Mouse (Mus musculus) 3134 (cell line): ENCODE measurements around the gene Rbm47.
"Not testable (repeated sequence)": the region's sequence is repeated elsewhere in the genome, so short reads cannot be mapped to it uniquely, and the experiment has no call there.

Source experiments
- DNase-seq: peaks from one replicate; pipeline ENCODE4 v3.0.0-alpha.2; 2011; ENCODE audit warnings: low spot score; ENCODE audit not compliant: insufficient read length; ENCODE audit errors: extremely low read depth

Gene Rbm47

DNA sequence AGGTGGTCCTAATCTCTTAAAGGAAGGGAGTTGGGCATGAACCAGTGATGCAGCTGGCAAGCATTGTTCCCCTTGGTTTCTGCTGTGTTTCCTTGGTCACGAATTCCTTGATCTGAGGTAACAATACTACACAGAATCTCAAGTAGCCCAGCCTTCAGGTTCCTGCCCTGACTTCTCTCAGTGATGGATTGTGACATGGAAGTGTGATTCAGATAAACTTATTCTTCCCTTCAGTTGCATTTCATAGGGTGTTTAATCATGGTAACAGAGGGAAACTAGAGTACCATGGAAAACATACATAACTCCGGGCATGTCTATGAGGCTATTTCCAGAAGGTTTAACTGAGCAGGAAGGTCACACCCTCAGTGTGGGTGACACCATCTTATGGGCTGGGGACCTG, at the start of gene Rbm47:
Rbm47 (minus strand) TSS at position 101 of the 400 bp plus-strand sequence.
- DNase-seq, result no peak

DNA sequence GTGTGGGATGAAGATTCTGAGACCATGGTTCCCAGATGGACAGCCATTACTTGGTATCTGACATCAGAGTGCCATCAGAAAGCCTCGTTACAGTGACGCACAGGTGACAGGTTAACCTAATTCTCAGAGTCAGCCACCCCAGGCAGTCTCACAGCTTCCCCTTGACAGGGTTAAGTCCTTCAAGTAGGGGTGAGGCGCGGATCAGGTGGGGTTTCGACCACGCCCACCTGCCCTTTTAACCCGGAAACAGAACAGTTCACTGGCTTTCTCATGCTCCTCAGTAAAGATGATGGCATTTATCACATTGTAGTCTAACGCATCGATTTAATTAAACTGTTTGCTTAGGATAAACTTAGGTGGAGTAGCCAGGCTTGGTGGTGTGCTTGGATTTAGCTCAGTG, 47.7 kb upstream of the Rbm47 start:
- no peak for DNase-seq

DNA sequence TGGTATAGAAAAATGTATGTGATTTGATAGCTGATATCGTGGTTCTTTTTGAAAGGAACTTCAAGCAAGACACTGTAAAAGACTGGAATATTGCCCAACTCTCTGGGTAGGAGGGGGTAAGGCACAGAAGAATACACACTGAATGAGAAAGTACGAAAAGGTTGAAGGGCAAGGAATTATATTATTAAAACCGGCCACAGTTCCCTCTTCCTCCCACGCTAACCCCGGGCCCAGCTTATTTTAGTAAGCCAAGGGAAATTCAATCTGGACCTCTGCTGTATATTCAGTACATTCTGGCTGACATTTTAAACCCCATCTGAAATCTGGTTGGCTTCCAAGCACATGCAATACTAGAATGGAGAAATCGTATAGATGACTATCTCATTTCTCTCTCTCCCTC, 46.8 kb upstream of the Rbm47 start:
- DNase-seq, result no peak

DNA sequence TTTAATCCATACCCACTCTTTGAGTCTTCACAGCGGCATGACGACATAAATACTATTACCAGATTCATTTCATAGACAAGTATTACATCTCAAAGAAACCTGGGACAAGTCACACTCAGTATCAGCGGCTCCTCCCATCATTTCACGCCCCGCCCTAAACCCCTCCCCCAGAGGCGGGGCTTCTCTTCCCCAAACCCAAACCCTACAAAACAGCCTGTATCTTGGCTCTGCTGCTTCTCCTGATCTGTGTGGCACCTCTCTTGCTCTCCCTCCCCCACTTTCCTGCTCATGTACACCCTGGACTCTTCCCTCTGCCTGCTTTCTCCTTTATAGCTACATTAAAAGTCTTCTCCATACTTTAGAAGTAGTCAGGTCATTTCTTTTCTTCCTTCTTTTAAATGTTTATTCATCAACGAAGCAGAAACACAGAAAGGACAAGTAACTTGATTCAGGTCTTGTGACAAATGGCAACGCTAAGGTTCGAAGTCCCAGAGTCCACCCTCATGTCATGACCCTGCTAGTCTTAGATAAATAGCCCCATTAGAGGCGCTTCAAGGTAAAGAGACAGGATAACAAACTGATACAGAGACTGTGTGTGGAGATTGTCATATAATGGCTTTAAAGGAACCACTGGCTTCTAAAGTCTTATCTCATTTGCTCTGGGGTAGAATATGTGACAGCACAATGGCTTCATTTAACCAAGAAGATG, 42.8 kb upstream of the Rbm47 start:
- DNase-seq, result no peak

DNA sequence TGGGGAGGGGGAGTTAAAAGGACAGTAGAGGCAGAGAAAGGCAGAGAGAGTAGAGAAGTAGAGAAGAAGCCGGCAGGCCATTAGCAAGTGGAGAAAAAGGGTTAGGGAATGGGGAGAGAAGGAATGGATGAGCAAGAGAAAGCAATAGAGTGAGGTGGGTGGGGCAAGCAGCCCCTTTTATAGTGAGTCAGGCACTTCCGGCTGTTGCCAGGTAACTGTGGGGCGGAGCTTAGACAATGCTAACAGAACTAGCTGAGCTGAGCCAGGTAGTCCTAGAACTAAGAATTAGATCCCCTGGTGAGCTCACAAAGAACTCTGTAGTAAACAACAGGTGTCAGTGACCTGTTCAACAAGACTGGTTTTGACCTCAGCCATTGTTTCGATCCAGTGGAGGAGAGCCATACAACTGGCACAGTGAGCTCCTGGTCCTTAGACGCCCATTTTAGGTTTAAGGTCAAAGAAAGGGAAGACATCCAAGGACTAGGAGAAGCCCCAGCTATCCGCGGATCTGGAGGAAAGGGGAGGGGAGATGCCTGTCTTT, 41.5 kb upstream of the Rbm47 start:
- no peak for DNase-seq

DNA sequence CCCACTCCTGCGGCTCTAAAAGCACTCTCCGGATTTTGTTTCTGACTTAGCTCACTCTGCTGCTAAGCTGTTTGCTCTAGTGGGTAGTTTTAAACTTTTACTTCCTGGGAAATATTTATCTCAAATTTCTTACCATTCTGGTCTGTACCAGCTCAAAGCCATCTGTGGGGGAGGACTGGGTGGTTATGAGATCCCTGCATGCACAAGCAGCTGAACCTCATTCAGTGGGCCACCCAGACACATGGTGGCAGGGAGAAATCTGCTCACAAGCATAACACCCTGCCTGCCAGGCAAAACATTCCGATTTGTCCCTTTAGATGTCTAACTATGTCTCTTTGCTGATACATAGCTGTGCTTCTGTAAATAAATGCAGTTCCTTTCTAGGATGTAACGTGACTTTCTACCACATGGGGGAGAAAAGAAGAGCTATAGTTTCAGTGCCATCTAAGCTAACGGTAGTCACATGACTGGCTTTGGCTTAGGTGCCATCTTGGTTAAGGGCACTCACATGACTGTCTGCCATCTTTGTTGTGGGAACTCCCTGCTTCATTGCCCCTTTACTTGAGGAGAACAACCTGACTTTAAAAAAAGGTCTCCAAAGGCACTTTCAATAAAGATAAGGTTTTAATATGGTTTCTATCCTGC, 36.7 kb upstream of the Rbm47 start:
- DNase-seq, result no peak

DNA sequence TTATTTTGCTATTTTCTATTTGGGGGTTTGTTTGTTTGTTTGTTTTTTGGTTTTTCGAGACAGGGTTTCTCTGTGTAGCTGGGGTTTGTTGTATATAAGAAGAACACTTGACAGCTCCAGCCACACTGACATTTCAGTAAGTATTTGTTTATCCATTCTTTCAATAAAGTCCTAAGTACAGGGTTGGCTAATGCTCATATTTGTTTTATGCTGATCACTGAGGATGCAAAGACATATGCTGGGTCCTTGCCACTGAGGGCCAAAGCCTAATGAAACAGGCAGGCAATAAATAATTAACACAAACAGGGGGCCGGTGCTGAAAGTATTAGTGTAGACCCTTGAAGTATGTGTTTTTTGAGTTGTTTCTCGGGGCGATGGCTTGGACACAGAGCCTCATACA, 32.0 kb upstream of the Rbm47 start:
- DNase-seq, result no peak

DNA sequence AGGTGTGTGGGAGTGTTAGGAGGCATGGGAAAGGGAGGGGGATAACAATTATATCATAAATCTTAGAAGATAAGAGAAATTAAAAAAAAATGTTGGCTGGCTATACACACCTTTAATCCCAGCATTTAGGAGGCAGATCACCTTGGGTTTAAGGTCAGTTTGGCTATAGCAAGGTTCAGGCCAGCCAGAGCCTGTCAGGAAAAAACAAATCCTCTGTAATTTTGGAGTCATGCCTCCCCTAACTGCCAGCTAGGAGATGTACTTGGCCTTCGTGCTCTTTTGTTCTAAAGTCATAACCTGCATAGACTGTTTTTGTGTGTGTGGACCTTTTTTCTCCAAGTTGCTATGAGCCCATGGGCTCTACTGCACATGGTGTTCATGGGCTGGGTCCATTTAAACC, 30.5 kb upstream of the Rbm47 start:
- no peak for DNase-seq

DNA sequence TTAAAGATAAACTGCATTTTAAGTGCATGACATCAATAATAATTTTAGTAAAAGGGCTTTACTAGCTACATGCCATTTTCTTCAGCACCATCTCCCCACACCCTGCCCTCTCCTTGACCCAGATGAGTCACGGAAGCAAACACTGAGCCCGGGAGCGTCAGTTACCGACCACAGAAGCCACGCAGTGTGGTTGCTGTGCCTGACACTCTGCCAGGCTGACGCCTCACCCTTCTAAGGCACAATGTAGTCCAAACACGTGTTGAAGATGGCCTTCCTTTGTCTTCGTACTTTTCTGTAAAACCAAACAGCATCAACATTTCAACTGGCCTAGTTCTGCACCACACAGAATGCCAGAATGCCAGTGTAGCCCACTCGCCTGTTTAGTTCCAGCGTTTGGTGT, 27.1 kb upstream of the Rbm47 start:
- DNase-seq, result peak; percentile 79

DNA sequence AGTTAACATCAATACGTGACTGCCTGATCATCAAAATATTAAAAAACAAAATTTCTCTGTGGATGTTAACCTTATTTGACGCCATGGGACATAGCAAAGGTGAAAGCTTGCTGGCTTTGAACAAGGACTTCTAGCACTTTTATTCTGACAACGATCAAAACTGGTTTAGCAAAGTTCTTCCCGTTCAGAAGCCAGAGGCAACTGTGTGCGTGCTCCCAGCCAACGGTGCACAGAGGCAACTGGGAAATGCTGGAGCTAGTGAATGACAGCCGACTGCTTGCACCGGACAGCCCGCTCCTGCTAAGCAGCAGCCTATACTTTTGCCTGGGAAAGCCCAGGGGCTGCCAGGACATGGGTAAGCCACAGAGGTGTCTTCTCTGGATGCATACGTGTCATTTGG, 22.4 kb upstream of the Rbm47 start:
- no peak for DNase-seq

DNA sequence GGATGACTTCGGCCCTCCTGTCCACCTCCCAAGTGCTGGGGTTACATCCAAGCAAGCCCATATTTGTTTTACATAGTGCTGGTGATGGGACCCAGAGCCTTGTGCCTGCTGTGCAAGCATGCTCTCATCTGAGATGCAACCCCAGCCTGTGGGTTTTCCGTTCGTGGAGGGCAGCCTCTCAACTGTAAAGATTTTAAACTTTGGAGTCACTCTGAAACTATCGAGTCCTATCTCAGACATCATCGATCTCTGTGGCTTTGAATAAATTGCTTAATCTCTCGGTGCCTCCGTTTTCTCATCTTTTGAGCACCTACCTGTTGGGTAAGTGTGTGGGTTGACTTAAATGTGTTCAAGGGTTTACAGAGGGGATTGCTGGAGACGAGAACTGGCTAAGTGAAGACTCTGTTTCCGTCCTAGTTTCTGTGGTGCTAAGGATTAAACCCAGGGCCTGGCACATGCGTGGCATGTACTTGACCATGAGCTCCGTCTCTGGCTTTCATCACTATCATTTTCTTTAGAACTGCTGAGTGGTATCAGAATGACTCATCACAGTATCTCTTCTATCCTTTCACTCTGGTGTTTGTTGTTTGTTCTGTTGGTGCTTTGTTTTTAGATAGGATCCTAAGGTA, 20.4 kb upstream of the Rbm47 start:
- no peak for DNase-seq

DNA sequence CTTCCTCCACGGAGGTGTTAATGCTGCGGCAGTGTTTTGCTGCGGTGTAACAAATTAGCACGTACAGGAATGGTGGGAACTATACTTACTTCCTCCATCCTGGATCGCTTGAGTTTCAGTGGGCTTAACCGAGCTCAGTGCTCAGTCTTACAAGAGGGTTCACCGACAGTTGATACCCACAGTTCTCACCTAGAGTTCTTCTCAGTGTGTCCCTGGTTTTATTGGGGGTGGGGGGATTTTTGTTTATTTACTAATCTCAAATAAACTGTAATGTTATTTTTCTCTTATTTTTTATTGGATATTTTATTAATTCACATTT, 18.2 kb upstream of the Rbm47 start:
- DNase-seq, result no peak

DNA sequence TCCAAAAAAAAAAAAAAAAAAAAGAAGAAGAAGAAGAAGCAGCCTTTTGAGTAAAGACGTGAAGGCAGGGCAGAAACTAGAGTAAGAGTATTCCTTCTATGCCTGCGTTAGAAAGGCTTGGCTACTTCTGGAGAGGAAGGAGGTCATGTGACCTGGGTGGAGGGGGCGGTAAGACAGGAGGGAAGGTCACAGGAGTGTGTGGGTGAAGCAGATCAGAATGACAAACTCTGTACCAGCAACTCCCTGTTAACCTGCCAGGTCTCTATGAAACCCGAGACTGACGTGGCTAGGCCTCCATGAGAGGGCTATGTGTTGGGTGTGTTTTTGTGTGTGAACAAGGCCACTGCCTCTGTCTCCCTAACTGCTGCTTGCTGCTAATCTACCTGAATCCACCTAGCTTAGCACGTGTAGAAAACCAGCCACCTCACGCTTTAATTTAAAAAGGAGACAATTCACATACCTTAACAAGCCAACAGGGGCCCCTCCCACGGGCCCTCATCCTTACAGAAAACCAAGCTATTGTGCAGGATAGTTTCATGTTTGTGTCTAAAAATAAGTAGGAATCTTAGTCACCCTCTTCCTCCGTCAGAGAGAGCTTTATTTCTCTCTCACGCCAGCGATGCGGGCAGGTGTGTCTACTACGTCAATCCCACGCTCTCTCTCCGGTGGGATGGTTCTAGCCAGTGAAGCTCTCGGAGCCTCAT, 17.7 kb upstream of the Rbm47 start:
- no peak for DNase-seq

DNA sequence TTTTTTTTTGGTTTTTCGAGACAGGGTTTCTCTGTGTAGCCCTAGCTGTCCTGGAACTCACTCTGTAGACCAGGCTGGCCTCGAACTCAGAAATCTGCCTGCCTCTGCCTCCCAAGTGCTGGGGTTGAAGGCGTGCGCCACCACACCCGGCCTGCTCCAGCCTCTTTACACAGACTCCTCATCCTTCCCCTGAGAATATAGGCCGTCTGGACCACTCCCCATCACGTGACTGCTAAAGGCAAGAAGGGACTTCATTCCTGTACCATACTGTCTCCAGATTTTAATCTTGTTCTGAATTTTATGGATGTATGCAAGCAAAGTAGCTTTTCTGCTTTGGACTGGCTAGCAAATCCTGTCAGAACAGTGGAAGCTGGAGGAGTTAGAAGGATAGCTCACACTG, 15.7 kb upstream of the Rbm47 start:
- DNase-seq, result not testable (repeated sequence)

DNA sequence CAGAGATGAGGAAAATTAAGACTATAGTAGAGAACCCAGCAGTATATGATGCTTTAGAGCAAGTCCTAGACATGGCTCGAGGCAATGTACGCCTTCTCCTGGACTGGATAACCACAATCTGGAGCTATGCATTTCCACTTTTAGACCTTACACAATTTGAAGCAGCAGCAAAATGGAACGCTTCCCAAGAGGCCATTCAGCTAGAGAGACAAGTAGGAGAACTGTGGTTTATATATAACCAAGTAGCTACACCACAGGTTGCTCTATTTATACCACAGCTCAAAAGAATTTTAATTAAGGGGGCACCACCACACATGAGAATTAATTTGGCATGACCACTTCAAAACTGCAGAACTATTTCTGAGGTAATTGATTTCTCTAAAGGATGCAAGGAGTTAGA, 9.2 kb upstream of the Rbm47 start:
- no peak for DNase-seq

DNA sequence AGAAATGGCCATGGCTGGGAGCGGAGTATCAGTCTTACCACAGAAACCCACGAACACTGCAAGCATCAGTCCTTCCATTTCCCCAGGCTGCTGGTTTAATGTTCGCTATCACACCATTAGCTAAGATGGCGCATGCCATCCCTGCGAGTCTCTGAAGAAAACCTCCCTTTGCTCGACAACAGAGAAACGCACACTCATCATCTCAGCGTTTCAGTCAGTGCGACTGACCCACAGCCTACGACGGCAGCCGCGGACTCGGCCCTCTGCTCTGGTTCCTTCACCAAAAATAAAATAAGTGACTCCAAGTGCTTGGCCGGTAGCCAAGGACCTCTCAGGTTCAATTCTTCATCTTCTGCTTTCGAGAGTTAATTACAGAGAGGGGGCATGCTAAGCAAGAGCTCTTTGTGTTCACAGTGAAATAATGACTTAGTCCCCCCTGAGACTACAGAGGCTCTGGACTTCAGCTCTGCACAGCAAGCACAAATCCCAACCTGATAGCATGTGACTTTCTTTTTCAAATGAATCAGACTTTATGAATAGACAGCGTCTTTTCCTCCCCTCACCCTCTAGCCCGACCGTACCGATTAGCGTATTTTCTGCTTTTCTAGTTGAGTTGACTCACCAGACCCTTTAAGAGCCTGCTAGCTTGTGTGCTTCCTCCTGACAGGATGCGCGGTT, 1.4 kb upstream of the Rbm47 start:
- no peak for DNase-seq

DNA sequence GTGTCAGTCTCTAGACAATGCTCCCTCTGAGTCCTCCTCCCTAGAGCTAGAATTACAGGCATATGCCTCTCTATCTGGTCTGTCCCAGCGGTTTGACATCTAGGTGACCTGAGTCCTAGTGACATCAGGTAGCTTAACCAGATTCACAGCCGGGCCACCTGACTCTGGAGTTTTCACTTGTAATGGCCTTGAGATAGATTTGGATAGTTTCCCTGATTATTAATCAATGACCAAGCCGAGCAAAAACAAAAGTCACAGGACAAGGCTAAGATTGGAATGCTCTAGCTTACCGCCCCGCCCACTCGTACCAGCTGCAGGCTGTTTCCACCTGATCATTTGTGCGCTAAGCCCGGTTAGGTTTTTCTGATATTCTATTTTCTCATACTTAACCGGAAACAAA, 2.3 kb downstream of the Rbm47 start:
- DNase-seq, result no peak

DNA sequence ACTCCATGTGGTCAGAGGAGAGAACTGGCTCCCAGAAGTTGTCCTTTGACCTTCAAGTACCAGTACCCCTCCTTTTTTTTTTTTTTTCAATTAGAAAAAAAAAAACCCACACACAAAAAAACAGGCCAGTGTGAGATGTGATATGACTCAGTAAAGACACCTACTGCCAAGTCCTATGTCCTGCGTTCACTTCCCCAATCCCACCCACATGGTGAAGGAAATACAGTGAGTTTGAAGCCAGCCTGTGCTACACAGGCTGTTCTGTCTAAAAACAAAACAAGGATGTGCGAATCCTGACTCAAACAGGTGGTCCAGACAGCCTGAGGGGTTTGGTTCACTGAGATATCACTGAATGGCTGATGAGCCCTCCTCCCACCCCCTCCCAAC, 3.8 kb downstream of the Rbm47 start:
- DNase-seq, result no peak

DNA sequence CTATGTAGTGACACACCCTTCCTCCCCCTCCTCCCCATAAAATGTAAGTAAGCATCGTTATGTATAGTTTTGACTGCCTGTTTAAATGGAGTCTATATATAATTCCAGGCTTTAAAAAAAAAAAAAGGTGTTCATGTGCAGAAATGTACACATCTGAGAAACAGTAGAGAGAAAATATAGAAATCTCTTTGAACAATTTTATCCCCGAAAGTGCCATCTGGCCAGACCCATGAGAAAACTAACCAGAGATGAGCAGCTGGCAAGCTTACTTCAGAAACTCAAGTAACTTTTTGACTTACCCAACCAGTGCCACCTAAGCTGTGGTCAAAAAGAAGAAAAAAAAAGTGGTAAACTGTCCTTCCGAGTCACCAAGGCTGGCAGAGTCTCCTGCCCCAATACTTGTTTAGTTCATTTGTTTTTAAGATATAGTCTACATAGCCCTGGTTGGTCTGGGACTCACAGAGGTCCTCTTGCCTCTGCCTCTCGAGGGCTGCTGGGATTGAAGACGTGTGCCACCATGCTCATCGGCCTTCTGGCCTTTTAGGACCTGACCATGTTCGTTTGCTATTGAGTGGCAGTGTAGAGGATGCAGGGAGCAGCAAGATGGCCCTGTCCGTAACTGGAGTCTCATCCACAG, 4.3 kb downstream of the Rbm47 start:
- no peak for DNase-seq

DNA sequence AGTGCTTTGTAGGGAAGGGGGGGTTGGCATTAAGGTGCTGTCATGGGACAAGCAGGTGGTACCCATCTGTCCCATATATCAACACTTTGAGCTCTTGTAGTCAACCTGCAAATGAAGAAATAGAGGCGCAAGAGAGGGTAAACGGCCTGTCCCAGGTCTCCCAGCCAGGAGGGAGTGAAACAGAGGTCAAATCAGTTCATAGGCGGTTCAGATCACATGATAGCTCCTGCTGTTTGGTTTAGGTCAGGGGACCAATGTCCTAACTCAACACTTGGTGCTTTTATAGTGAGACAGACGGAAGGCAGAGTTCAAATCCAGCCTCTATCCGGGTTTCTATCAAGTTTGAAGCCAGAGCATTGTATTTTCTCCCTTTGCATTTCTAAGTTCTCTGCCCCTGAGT, 6.0 kb downstream of the Rbm47 start:
- no peak for DNase-seq
